Mouse (Mus musculus): ENCODE measurements at regions not wholly inside any gene's neighbourhood (a gene's known extent, or its start where the extent isn't known, plus 50 kb on each side); places are given as distances from the start of the nearest gene placed in this dataset.
A peak's percentile ranks its signal among the peaks of the same experiment; 100 is the strongest.

GRCm38 (mm10) chr15:69632306-69632705 is 3131.6 kb upstream of the Lrrc6 start:
- Histone ChIP-seq H3K9ac (no peak overlapping the region), H3K4me1 (replicated peaks) (no peaks in the 10 kb centered on the region), H3K27me3 (no peaks in the 10 kb centered on the region), H3K27ac (replicated peaks) (no peak overlapping the region), H3K9me3 (replicated peaks) (no peaks in the 10 kb centered on the region), H3K4me3 (replicated peaks) (no peak overlapping the region), H3K36me3 (replicated peaks) (no peaks in the 10 kb centered on the region), H3K4me2 (no peak overlapping the region)
- no peak for ATAC-seq (ENCODE audit: insufficient read depth)

DNA sequence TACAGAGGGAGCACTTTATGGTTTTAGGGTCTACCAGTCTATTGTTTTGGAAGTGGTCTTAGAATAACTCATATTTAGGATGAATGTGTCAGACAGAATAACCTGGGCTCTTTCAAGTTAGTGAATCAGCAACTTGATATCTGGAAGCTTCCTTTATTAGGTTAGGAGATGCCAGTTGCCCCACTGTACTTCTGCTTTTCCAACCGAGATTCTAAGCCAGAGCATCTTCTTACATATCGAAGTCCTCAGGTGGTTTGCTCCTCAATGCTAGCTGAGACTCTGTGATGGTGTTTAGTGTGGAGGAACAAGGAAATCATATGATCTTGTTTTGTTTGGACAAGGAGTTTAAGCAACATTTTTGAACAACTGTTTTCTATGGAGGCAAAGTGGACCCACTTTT is 3117.3 kb upstream of the Lrrc6 start:
- 28% methylated on average over 2 of the region's 2 CpGs for WGBS (ENCODE audit: insufficient replicate concordance)
- Histone ChIP-seq H3K36me3 (replicated peaks) (no peaks in the 10 kb centered on the region), H3K27me3 (no peaks in the 10 kb centered on the region), H3K9me3 (replicated peaks) (no peaks in the 10 kb centered on the region), H3K4me2 (no peak overlapping the region), H3K4me1 (replicated peaks) (no peaks in the 10 kb centered on the region), H3K27ac (replicated peaks) (no peak overlapping the region), H3K9ac (no peak overlapping the region), H3K4me3 (replicated peaks) (no peak overlapping the region)
- ATAC-seq (ENCODE audit: insufficient read depth) = no peak

DNA sequence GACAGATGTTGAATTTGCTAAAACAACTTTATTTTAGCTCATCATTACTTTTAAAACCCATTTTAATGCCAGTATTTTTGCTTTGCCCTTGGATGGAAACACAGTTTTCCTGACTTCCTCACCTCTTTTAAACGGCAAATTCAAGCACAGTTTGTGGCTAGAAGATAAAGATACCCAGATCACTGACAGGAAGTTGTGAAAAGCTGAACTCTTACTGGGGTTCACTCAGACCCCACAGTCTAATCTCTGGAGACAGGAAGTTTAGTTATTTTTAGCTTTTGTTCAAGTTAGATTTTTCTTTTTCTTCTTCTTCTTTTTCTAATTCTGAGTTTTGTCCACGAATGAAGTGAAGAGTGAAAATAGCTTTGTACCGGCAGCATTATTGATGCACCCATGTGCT is 3113.3 kb upstream of the Lrrc6 start:
- WGBS (ENCODE audit: insufficient replicate concordance) = 8% methylated on average over 3 of the region's 3 CpGs
- no peak overlapping the region for H3K9ac ChIP-seq
- H3K27me3 ChIP-seq = no peaks in the 10 kb centered on the region
- H3K4me1 ChIP-seq (replicated peaks) = no peaks in the 10 kb centered on the region
- no peak overlapping the region for H3K4me3 ChIP-seq (replicated peaks)
- H3K9me3 ChIP-seq (replicated peaks) = no peaks in the 10 kb centered on the region
- no peak for ATAC-seq (ENCODE audit: insufficient read depth)
- H3K36me3 ChIP-seq (replicated peaks) = no peaks in the 10 kb centered on the region
- H3K27ac ChIP-seq (replicated peaks) = no peak overlapping the region
- no peak overlapping the region for H3K4me2 ChIP-seq

DNA sequence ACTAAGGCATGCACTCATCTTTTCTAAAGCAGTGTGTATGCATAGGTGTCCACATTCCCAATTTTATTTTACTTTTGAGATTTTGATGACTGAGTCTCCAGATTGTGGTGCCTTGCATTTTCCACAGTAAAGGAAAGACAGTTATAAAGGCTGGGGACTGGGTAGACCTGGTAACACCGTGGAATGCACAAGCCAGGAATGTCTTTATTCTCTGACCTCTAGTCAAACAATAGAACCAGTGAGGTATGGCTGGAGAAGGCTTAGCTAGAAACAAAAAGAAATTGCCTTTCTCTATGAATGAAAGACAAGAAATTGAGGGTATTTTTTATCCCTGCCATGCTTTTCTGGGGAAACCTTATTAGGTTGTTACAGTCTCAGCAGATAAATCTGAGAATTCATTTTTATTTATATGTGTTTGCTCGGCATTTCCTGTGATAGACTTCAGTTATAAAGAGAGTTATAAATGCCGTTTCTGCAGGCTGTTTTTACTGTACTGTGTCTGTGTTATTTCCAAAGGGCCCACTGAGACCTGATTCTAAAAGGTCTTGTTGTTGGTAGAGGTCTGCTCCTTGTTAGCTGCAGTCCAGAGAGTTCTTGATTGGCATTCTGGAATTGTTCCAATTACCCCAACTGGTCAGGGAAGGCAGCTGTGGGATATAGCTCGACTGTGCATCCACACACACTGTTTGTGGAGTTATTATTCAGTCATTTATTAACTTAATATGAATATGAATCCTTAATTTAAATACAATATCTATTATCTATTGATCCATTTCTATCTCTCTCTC is 3090.7 kb upstream of the Lrrc6 start:
- no peaks in the 10 kb centered on the region for H3K36me3 ChIP-seq (replicated peaks)
- H3K4me2 ChIP-seq = no peak overlapping the region
- no peak overlapping the region for H3K9ac ChIP-seq
- no peak overlapping the region for H3K4me3 ChIP-seq (replicated peaks)
- no peaks in the 10 kb centered on the region for H3K9me3 ChIP-seq (replicated peaks)
- ATAC-seq (ENCODE audit: insufficient read depth) = no peak
- no peak overlapping the region for H3K27ac ChIP-seq (replicated peaks)
- H3K4me1 ChIP-seq (replicated peaks) = no peaks in the 10 kb centered on the region
- 48% methylated on average over 4 of the region's 4 CpGs for WGBS (ENCODE audit: insufficient replicate concordance)
- no peaks in the 10 kb centered on the region for H3K27me3 ChIP-seq

DNA sequence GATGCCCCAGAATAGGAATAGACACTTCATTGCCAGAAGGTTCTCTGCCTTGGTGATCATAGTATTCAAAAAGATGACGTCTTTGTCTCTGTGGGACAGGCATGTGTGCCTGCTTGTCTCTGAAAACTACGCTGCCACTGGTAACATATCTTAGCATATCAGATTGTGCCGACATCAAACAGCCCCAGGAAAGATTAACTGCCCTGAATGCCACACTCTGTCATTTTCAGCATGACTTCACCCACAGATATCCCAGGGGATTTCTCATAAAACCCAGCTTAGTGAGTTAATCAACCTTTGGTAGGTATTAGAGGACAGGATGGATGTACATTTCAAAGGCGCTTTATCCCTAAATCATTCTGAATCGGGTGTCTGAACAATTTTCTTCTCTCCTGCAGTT is 3087.4 kb upstream of the Lrrc6 start:
- ATAC-seq (ENCODE audit: insufficient read depth) = no peak
- Histone ChIP-seq H3K4me3 (replicated peaks) (no peak overlapping the region), H3K36me3 (replicated peaks) (no peaks in the 10 kb centered on the region), H3K4me1 (replicated peaks) (no peaks in the 10 kb centered on the region), H3K9ac (no peak overlapping the region), H3K9me3 (replicated peaks) (no peaks in the 10 kb centered on the region), H3K27me3 (no peaks in the 10 kb centered on the region), H3K27ac (replicated peaks) (no peak overlapping the region), H3K4me2 (no peak overlapping the region)
- 59% methylated on average over 5 of the region's 5 CpGs for WGBS (ENCODE audit: insufficient replicate concordance)

DNA sequence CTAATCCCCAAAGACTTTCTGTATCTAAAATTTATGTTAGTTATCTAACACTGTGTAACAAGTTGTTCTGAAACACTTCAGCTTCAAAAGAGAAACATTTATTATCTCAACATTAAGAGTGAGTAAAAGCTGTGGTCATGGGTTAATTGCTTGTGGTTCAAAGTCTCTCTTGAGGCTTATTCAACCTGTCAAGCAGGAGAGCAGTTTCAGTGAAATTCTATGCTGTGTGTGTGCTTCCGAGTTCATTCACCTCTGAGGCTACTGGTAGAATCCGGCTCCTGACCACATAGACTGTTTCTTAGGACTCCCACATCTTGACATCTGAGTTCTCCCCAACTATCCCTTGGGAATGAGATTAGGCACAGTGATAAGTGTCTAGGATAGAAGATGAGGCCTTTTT is 3076.0 kb upstream of the Lrrc6 start:
- Histone ChIP-seq H3K4me1 (replicated peaks) (no peaks in the 10 kb centered on the region), H3K27me3 (no peaks in the 10 kb centered on the region), H3K4me2 (no peak overlapping the region), H3K36me3 (replicated peaks) (no peaks in the 10 kb centered on the region), H3K9me3 (replicated peaks) (no peaks in the 10 kb centered on the region), H3K27ac (replicated peaks) (no peak overlapping the region), H3K4me3 (replicated peaks) (no peak overlapping the region), H3K9ac (no peak overlapping the region)
- no peak for ATAC-seq (ENCODE audit: insufficient read depth)
- WGBS (ENCODE audit: insufficient replicate concordance) = 46% methylated on average over 2 of the region's 2 CpGs

GRCm38 (mm10) chr15:69575611-69576153 is 3075.0 kb upstream of the Lrrc6 start:
- H3K9me3 ChIP-seq (replicated peaks) = no peaks in the 10 kb centered on the region
- WGBS (ENCODE audit: insufficient replicate concordance) = 17% methylated on average over 4 of the region's 4 CpGs
- H3K36me3 ChIP-seq (replicated peaks) = no peaks in the 10 kb centered on the region
- no peaks in the 10 kb centered on the region for H3K27me3 ChIP-seq
- no peak overlapping the region for H3K27ac ChIP-seq (replicated peaks)
- H3K4me2 ChIP-seq = no peak overlapping the region
- ATAC-seq (ENCODE audit: insufficient read depth) = peak; percentile 76
- H3K9ac ChIP-seq = no peak overlapping the region
- no peak overlapping the region for H3K4me3 ChIP-seq (replicated peaks)
- H3K4me1 ChIP-seq (replicated peaks) = no peaks in the 10 kb centered on the region

- 67% methylated on average over 3 of the region's 3 CpGs for WGBS (ENCODE audit: insufficient replicate concordance)
- Histone ChIP-seq H3K27ac (replicated peaks) (no peak overlapping the region), H3K27me3 (no peaks in the 10 kb centered on the region), H3K4me2 (no peak overlapping the region), H3K9ac (no peak overlapping the region), H3K4me3 (replicated peaks) (no peak overlapping the region), H3K36me3 (replicated peaks) (no peaks in the 10 kb centered on the region), H3K4me1 (replicated peaks) (no peaks in the 10 kb centered on the region), H3K9me3 (replicated peaks) (no peaks in the 10 kb centered on the region)
- no peak for ATAC-seq (ENCODE audit: insufficient read depth)
Observed at GRCm38 (mm10) chr15:69554171-69554570, 3053.5 kb upstream of the Lrrc6 start.

DNA sequence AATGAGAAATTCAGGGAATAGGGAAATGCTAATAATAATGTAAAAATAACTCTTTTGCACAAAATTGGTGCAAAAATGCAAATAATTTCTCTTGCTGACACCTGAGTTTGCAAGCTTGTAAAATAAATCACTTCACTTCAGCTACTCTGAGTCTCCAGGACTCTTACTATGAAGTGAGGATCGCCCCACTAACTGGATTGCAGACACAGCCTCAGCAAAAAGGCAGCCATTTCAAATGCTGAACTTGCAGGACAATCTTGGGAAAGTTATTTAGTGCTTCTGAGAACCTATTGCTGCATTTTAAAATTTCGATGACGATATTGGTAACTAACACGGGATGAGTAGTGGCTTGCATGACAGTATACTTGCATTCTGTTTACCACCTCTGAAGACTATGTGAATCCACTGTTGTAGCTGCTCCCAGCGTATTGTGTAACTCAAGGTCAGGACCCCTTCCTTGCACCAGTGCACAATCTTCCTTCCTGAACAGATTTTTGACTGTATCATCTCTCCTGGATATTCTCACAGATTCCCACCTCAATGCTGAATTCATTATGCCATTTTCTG is 3051.4 kb upstream of the Lrrc6 start:
- no peak overlapping the region for H3K4me2 ChIP-seq
- WGBS (ENCODE audit: insufficient replicate concordance) = 57% methylated on average over 5 of the region's 5 CpGs
- H3K9ac ChIP-seq = no peak overlapping the region
- no peaks in the 10 kb centered on the region for H3K9me3 ChIP-seq (replicated peaks)
- H3K4me3 ChIP-seq (replicated peaks) = no peak overlapping the region
- no peaks in the 10 kb centered on the region for H3K36me3 ChIP-seq (replicated peaks)
- no peaks in the 10 kb centered on the region for H3K4me1 ChIP-seq (replicated peaks)
- no peak overlapping the region for H3K27ac ChIP-seq (replicated peaks)
- ATAC-seq (ENCODE audit: insufficient read depth) = no peak
- H3K27me3 ChIP-seq = no peaks in the 10 kb centered on the region

- no peak for ATAC-seq (ENCODE audit: insufficient read depth)
- Histone ChIP-seq H3K9ac (no peak overlapping the region), H3K36me3 (replicated peaks) (no peaks in the 10 kb centered on the region), H3K4me2 (no peak overlapping the region), H3K4me1 (replicated peaks) (no peaks in the 10 kb centered on the region), H3K27ac (replicated peaks) (no peak overlapping the region), H3K4me3 (replicated peaks) (no peak overlapping the region), H3K27me3 (no peaks in the 10 kb centered on the region), H3K9me3 (replicated peaks) (no peaks in the 10 kb centered on the region)
- 23% methylated on average over 1 of the region's 1 CpGs for WGBS (ENCODE audit: insufficient replicate concordance)
Observed at GRCm38 (mm10) chr15:69551012-69551411, 3050.3 kb upstream of the Lrrc6 start.

DNA sequence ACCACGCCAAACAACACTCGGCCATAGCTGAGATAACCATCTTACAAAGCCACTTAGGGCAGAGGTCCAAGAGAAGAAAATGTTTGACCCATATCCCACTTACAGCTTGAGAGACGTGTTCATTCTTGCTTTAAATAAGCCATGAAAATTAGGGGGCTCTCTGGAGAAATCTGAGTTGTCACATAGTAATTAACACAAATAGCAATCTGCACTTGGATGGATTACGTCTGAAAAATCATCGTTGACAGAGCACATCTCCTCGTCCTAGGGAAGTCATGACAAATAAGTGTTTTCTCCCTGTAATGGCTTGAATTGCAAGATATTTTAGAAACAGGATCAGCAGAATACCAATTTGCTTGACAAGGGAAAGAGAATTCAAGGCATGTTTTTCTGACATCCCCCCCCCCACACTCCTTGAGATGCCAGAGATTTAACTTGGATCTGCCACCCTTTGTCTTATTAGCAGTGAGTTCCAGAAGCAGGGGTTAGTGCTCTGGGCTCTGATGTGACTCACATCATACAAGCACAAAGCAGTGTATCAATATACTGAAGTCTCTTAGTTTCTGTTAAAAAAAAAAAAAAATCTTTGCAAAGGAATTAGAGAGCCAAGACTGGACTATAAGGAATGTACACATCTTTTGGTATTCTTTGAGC is 3025.9 kb upstream of the Lrrc6 start:
- Histone ChIP-seq H3K9ac (no peak overlapping the region), H3K36me3 (replicated peaks) (no peaks in the 10 kb centered on the region), H3K9me3 (replicated peaks) (no peaks in the 10 kb centered on the region), H3K4me1 (replicated peaks) (no peaks in the 10 kb centered on the region), H3K27me3 (no peaks in the 10 kb centered on the region), H3K4me2 (no peak overlapping the region), H3K4me3 (replicated peaks) (no peak overlapping the region), H3K27ac (replicated peaks) (no peak overlapping the region)
- 57% methylated on average over 6 of the region's 6 CpGs for WGBS (ENCODE audit: insufficient replicate concordance)
- no peak for ATAC-seq (ENCODE audit: insufficient read depth)

Data from liver, embryonic 15.5 days (tissue).